Mouse (Mus musculus) heart, adult 2 months (tissue): ENCODE results near the gene Ctsz. TPM values are rescaled to one million over a fixed set of nuclear protein-coding genes. Genes with fewer than 3 reads are reported as not detected.

ENCODE experiments used
- DNase-seq, 2 experiments: peaks; one replicate each; pipeline ENCODE4 v3.0.0; 2021
- H3K27ac ChIP-seq: fragments of 200-600 bp; 2 replicates; pipeline ENCODE4 v1.8.1; 2022
- H3K27me3 ChIP-seq: fragments of 200-500 bp; 2 replicates; pipeline ENCODE4 v1.6.1; 2012; ENCODE audit warnings: mild to moderate bottlenecking, low read length, inconsistent platforms, mixed read lengths; ENCODE audit not compliant: control insufficient read depth, insufficient read depth
- H3K36me3 ChIP-seq: fragments of 200-500 bp; 2 replicates; pipeline ENCODE4 v1.6.1; 2012; ENCODE audit warnings: low read length, inconsistent platforms; ENCODE audit not compliant: control insufficient read depth, insufficient read depth
- H3K4me1 ChIP-seq: fragments of 200-500 bp; 2 replicates; pipeline ENCODE4 v1.6.1; 2011; ENCODE audit warnings: low read length; ENCODE audit not compliant: control insufficient read depth, insufficient read depth
- H3K4me3 ChIP-seq: fragments of 200-600 bp; 2 replicates; pipeline ENCODE4 v1.8.1; 2022
- H3K79me2 ChIP-seq: fragments of 200-500 bp; replicated peaks from 2 replicates; pipeline ENCODE4 v1.6.1; 2012; ENCODE audit warnings: mild to moderate bottlenecking, inconsistent platforms, low read length, moderate library complexity, mixed read lengths; ENCODE audit not compliant: control insufficient read depth, insufficient read depth
- H3K9ac ChIP-seq: fragments of 200-500 bp; 2 replicates; pipeline ENCODE4 v1.6.1; 2012; ENCODE audit warnings: low read depth, mild to moderate bottlenecking, control low read depth, inconsistent platforms, low read length, mixed read lengths
- CTCF ChIP-seq: fragments of 200-600 bp; IDR thresholded peaks from 2 replicates; pipeline ENCODE4 v1.8.1; 2022; ENCODE audit warnings: antibody characterized with exemption, mild to moderate bottlenecking, moderate library complexity
- EP300 ChIP-seq: fragments of 200-500 bp; IDR thresholded peaks from 2 replicates; pipeline ENCODE4 v1.6.1; 2011; ENCODE audit warnings: low read depth, low read length, control low read depth; ENCODE audit not compliant: insufficient read depth
- POLR2A ChIP-seq: fragments of 200-500 bp; IDR thresholded peaks from 2 replicates; pipeline ENCODE4 v1.6.1; 2011; ENCODE audit warnings: mild to moderate bottlenecking, low read depth, low read length, control low read depth; ENCODE audit not compliant: insufficient read depth
- WGBS: fragments of 180-500 bp; shearing (Covaris S2); methylation state at CpG from one replicate; pipeline ENCODE4 v1.1.7; 2018; 5-methylcytosine and 5-hydroxymethylcytosine counted together
- intact Hi-C: fragments of 180-260 bp; cut with DNase I; formaldehyde crosslinking; loops from one replicate; pipeline ENCODE4 v1.15.1; 2025
- polyA plus RNA-seq: library from polyadenylated mRNA; depleted of rRNA; stranded (reverse); fragments of >200 nt; gene quantifications from 2 replicates; pipeline ENCODE4 v1.2.3, GENCODE M21; 2012; rRNA removed
- total RNA-seq, 2 experiments: library from RNA; stranded (reverse); gene quantifications; 2 replicates each; pipeline ENCODE4 v1.2.3; 2021

Gene Ctsz
- total and polyA plus RNA-seq, 3 experiments = 31.1 to 49.5 (median 34.4) TPM

GRCm38 (mm10) chr2:174397881-174398280, 41.0 kb downstream of the Ctsz start:
- Histone ChIP-seq H3K4me1 (no peaks in the 10 kb centered on the region), H3K36me3 (no peaks in the 10 kb centered on the region), H3K79me2 (no peaks in the 10 kb centered on the region), H3K27ac (no peak overlapping the region), H3K9ac (no peak overlapping the region), H3K27me3 (no peaks in the 10 kb centered on the region), H3K4me3 (no peak overlapping the region)
- TF ChIP-seq EP300 (no peak), CTCF (no peak)
- WGBS = 87% methylated on average over 6 of the region's 6 CpGs
- no peak for DNase-seq
- intact Hi-C loops = no loop called here

- intact Hi-C loops = no loop called here
- Histone ChIP-seq H3K4me3 (no peak overlapping the region), H3K36me3 (no peaks in the 10 kb centered on the region), H3K27me3 (no peaks in the 10 kb centered on the region), H3K4me1 (no peaks in the 10 kb centered on the region), H3K79me2 (no peaks in the 10 kb centered on the region), H3K9ac (no peak overlapping the region), H3K27ac (no peak overlapping the region)
- no peak for TF ChIP-seq CTCF
- TF ChIP-seq EP300 = no peak
- no peak for TF ChIP-seq POLR2A
- DNase-seq = no peak
- 91% methylated on average over 1 of the region's 1 CpGs for WGBS
Measured at GRCm38 (mm10) chr2:174397065-174397464, 41.8 kb downstream of the Ctsz start.

GRCm38 (mm10) chr2:174396643-174397042, 42.2 kb downstream of the Ctsz start:
- Histone ChIP-seq H3K27ac (no peak overlapping the region), H3K4me1 (no peaks in the 10 kb centered on the region), H3K79me2 (no peaks in the 10 kb centered on the region), H3K36me3 (no peaks in the 10 kb centered on the region), H3K9ac (no peak overlapping the region), H3K4me3 (no peak overlapping the region), H3K27me3 (no peaks in the 10 kb centered on the region)
- DNase-seq = no peak
- intact Hi-C loops = no loop called here
- 79% methylated on average over 10 of the region's 10 CpGs for WGBS
- no peak for TF ChIP-seq CTCF

DNA sequence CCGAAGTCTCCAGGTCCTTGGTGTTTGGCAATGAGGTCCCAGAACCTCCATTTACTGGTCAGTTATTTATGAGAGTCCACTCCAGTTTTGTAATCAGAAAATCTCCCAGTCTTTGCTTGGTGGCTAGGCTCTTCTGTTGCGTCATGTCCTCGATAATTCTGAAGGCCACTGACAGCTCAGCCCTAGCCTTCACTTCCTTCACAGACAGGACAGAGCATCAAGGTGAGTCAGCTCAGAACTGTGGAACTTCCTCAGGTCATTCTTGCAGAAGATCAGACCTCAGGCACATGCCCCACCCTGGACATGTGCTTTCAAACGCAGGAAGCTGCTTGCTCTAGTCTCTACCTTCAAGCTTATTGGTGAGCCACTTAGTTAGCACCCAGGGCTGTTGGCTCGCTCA, 45.5 kb downstream of the Ctsz start:
- Histone ChIP-seq H3K4me3 (no peak overlapping the region), H3K27ac (no peak overlapping the region), H3K79me2 (no peaks in the 10 kb centered on the region), H3K27me3 (no peaks in the 10 kb centered on the region), H3K9ac (no peak overlapping the region), H3K4me1 (no peaks in the 10 kb centered on the region), H3K36me3 (no peaks in the 10 kb centered on the region)
- WGBS = 56% methylated on average over 5 of the region's 5 CpGs
- no peak for TF ChIP-seq POLR2A
- no peak for TF ChIP-seq CTCF
- TF ChIP-seq EP300 = no peak
- intact Hi-C loops = no loop called here
- DNase-seq = no peak

DNA sequence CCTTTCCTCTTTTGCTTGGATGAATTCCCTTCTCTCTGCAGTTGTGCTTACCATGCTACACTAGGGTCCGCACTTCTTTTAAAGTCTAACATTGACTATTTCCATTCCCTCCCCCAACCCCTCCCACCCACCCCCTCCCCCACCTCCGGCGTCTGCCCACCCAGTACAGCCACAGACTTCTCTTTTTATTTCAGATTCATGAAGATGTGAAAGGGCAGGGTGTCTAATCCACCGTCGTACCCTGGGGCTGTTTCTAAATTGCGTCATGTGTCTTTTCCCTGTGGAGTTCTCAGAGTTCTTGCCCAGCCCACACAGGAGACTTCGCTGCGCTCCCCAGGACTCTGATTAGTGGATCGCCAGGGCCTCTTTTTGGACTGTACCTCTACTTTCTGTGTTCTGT, 46.3 kb downstream of the Ctsz start:
- TF ChIP-seq EP300 = no peak
- no peak for TF ChIP-seq POLR2A
- no peak for TF ChIP-seq CTCF
- no peaks in the 10 kb centered on the region for H3K79me2 ChIP-seq
- no peak for DNase-seq
- no peaks in the 10 kb centered on the region for H3K36me3 ChIP-seq
- WGBS = 80% methylated on average over 9 of the region's 9 CpGs
- no peaks in the 10 kb centered on the region for H3K27me3 ChIP-seq
- no peak overlapping the region for H3K27ac ChIP-seq
- H3K4me3 ChIP-seq = no peak overlapping the region
- H3K4me1 ChIP-seq = no peaks in the 10 kb centered on the region
- H3K9ac ChIP-seq = no peak overlapping the region
- intact Hi-C loops = no loop called here

DNA sequence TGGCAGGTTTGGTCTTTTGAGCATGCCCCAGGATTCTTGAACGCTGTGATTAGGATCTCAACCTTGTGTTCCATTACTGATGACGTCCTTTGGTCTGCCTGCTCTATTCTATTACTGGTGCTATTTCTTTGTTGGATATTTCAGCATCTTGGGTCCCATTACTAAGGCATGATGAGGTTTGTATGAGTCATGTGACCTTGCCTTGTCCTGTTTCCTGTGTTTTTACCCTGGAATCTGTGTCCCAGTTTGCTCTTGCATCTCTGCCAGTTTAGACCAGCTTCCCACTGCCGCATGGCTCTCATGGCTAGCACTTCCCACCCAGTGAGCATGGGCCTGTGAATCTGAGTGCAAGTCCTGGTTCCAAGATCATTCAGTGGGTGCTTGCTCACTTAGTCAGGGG, 46.9 kb downstream of the Ctsz start:
- H3K27ac ChIP-seq = no peak overlapping the region
- no peaks in the 10 kb centered on the region for H3K79me2 ChIP-seq
- no peaks in the 10 kb centered on the region for H3K4me1 ChIP-seq
- H3K4me3 ChIP-seq = no peak overlapping the region
- TF ChIP-seq EP300 (no peak), POLR2A (no peak), CTCF (no peak)
- WGBS = 83% methylated on average over 3 of the region's 3 CpGs
- no peak overlapping the region for H3K9ac ChIP-seq
- no peaks in the 10 kb centered on the region for H3K27me3 ChIP-seq
- intact Hi-C loops = no loop called here
- H3K36me3 ChIP-seq = no peaks in the 10 kb centered on the region
- DNase-seq = no peak

DNA sequence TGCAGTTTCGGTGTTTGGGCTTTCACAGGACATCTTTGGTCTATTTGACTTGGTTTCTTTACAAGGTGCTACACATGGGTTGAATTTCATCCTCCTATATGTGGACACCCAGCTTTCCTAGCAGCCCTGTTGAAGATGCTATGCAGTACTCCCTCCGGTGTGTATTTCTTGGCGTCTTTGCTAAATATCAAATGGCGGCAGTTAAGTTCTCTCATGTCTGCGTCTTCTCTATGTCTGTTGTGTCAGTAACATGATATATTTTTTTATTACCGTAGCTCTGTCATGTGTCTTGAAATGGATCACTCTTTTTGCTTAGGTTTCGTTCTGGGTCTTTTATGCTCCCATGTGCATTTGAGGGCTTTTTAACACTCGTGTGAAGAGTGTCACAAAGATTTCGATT, 57.8 kb downstream of the Ctsz start:
- H3K9ac ChIP-seq = no peak overlapping the region
- no peaks in the 10 kb centered on the region for H3K27me3 ChIP-seq
- no peak for DNase-seq
- H3K4me1 ChIP-seq = no peaks in the 10 kb centered on the region
- no peak overlapping the region for H3K4me3 ChIP-seq
- TF ChIP-seq POLR2A = no peak
- TF ChIP-seq CTCF = no peak
- no peaks in the 10 kb centered on the region for H3K79me2 ChIP-seq
- intact Hi-C loops = no loop called here
- H3K27ac ChIP-seq = no peak overlapping the region
- 86% methylated on average over 9 of the region's 9 CpGs for WGBS
- no peaks in the 10 kb centered on the region for H3K36me3 ChIP-seq

Other genes starting within 250 kb of the Ctsz start
- gene Gnas, start 154.7 kb downstream of the Ctsz start, total RNA-seq = 1,000 to 10,000 TPM; 1,140 to 1,235 TPM
- 1,079 and 1,189 TPM in 2 replicates for gene Gnas, start 154.7 kb downstream of the Ctsz start, polyA plus RNA-seq
- 1 to 10 TPM; 1.6 to 1.8 TPM for gene Gm20721, start 92.3 kb downstream of the Ctsz start, total RNA-seq
- gene Gm20721, start 92.3 kb downstream of the Ctsz start, polyA plus RNA-seq = 0.12 TPM in 1 of 2 replicates, not detected in the other
- gene Nelfcd, start 23.2 kb downstream of the Ctsz start, total RNA-seq = 10 to 100 TPM; 26.5 to 30.3 TPM
- 38.1 and 47.5 TPM in 2 replicates for gene Nelfcd, start 23.2 kb downstream of the Ctsz start, polyA plus RNA-seq
- gene Tubb1, start 11.7 kb upstream of the Ctsz start, total RNA-seq = 10 to 100 TPM in 1 of 2 experiments, 1 to 10 TPM in 1; 4.1 to 21.4 TPM
- gene Tubb1, start 11.7 kb upstream of the Ctsz start, polyA plus RNA-seq = 6.8 and 9.7 TPM in 2 replicates
- 1,000 to 10,000 TPM; 1,426 to 1,687 TPM for gene Atp5e, start 25.1 kb upstream of the Ctsz start, total RNA-seq
- gene Atp5e, start 25.1 kb upstream of the Ctsz start, polyA plus RNA-seq = 969 and 1,190 TPM in 2 replicates
- 10 to 100 TPM; 53.1 to 57.8 TPM for gene Prelid3b, start 34.0 kb upstream of the Ctsz start, total RNA-seq
- 58.8 and 87.6 TPM in 2 replicates for gene Prelid3b, start 34.0 kb upstream of the Ctsz start, polyA plus RNA-seq
- under 1 TPM; 0.08 to 0.11 TPM for gene Zfp831, start 204.5 kb upstream of the Ctsz start, total RNA-seq
- 0.03 and 0.10 TPM in 2 replicates for gene Zfp831, start 204.5 kb upstream of the Ctsz start, polyA plus RNA-seq